13 mouse cellular contexts compared by ENCODE assay signal in genomic region chr2:150664152-150664920, GRCm38 (mm10). TPM values are rescaled to one million over a fixed set of nuclear protein-coding genes. Genes with fewer than 3 reads are reported as not detected.
A peak's percentile ranks its signal among the peaks of the same experiment; 100 is the strongest.
DNase-seq lines count a peak whose midpoint lies in the region; ATAC-seq and TF ChIP-seq lines count a peak whose summit lies in the region.
"Had no signal": no experiment of that assay in that cellular context is flagged by ENCODE, and none has a peak within 500 bp of the region (broad histone marks: within the 10 kb centered on the region; RNA-seq: fewer than 3 reads in every experiment).

No protein-coding gene starts in this region.

- DNase-seq in forebrain, embryonic 10.5 days (ENCODE audit: extremely low spot score, low spot score), result no peak
- DNase-seq in kidney, adult 2 months, result peak; percentile 71
- DNase-seq in kidney, postnatal 10 days, result no peak
- no peak for DNase-seq in forebrain, postnatal 0 days
- DNase-seq in cerebellum, postnatal 4 days (ENCODE audit: low spot score in 2 of 2), result no peak
- DNase-seq in left cerebral cortex, adult 11 months (ENCODE audit: low spot score), result no peak

- H3K9me3 ChIP-seq in forebrain, embryonic 13.5 days (replicated peaks), result no peaks in the 10 kb centered on the region
- no peaks in the 10 kb centered on the region for H3K9me3 ChIP-seq in forebrain, embryonic 10.5 days
- H3K9me3 ChIP-seq in forebrain, postnatal 0 days (ENCODE audit: low read length), result no peaks in the 10 kb centered on the region
- no peaks in the 10 kb centered on the region for H3K9me3 ChIP-seq in midbrain, embryonic 16.5 days (replicated peaks; ENCODE audit: control insufficient read depth, low read length, poor library complexity, severe bottlenecking)
- H3K9me3 ChIP-seq: embryonic facial prominence, embryonic 10.5 days; limb, embryonic 12.5 days had no signal

- no peak for TF ChIP-seq POLR2A in kidney, adult 2 months (IDR thresholded peaks at IDR 0.05; ENCODE audit: low read depth, low read length)

- WGBS in forebrain, embryonic 13.5 days, result 69% methylated on average over 5 of the region's 5 CpGs
- 76% methylated on average over 5 of the region's 5 CpGs for WGBS in forebrain, embryonic 10.5 days
- WGBS in kidney, adult 2 months, result 53% methylated on average over 5 of the region's 5 CpGs
- 77% methylated on average over 5 of the region's 5 CpGs for WGBS in forebrain, postnatal 0 days
- WGBS in midbrain, embryonic 16.5 days, result 64% methylated on average over 5 of the region's 5 CpGs

- H3K9ac ChIP-seq in forebrain, embryonic 13.5 days, result no peak overlapping the region
- H3K9ac ChIP-seq in forebrain, postnatal 0 days, result no peak overlapping the region
- H3K9ac ChIP-seq in midbrain, embryonic 16.5 days (ENCODE audit: low read depth, low read length), result no peak overlapping the region
- H3K9ac ChIP-seq: limb, embryonic 12.5 days had no signal

- peaks cover 72% of the 10 kb centered on the region for H3K4me1 ChIP-seq in forebrain, embryonic 13.5 days
- peaks cover 33% of the 10 kb centered on the region for H3K4me1 ChIP-seq in forebrain, embryonic 10.5 days
- peaks cover 53% of the 10 kb centered on the region for H3K4me1 ChIP-seq in kidney, adult 2 months (ENCODE audit: control insufficient read depth, insufficient read depth, low read length)
- peaks cover 30% of the 10 kb centered on the region; the same call in 1 of the 2 replicates for H3K4me1 ChIP-seq in forebrain, postnatal 0 days (ENCODE audit: insufficient read depth)
- H3K4me1 ChIP-seq in midbrain, embryonic 16.5 days (ENCODE audit: control insufficient read depth, insufficient read depth, low read length), result peaks cover 12% of the 10 kb centered on the region

- H3K27me3 ChIP-seq in forebrain, embryonic 13.5 days, result no peaks in the 10 kb centered on the region
- peaks cover 38% of the 10 kb centered on the region for H3K27me3 ChIP-seq in forebrain, embryonic 10.5 days (ENCODE audit: poor library complexity, severe bottlenecking)
- H3K27me3 ChIP-seq in kidney, adult 2 months (replicated peaks; ENCODE audit: control insufficient read depth, insufficient read depth, low read length), result no peaks in the 10 kb centered on the region
- H3K27me3 ChIP-seq in forebrain, postnatal 0 days (ENCODE audit: insufficient read depth, low read length), result no peaks in the 10 kb centered on the region
- peaks cover 4% of the 10 kb centered on the region; the same call in 1 of the 2 replicates for H3K27me3 ChIP-seq in midbrain, embryonic 16.5 days (ENCODE audit: control insufficient read depth, insufficient read depth, low read depth, low read length)

- TF ChIP-seq CTCF in kidney, adult 2 months (conservative IDR thresholded peaks at IDR 0.05; ENCODE audit: insufficient read depth, insufficient read length, low read depth, low read length), result no peak
- TF ChIP-seq CTCF in forebrain, postnatal 0 days (IDR thresholded peaks at IDR 0.05; ENCODE audit: low read depth), result no peak

- peak overlapping the region; percentile 86 for H3K4me2 ChIP-seq in forebrain, embryonic 13.5 days
- no peak overlapping the region for H3K4me2 ChIP-seq in forebrain, postnatal 0 days (ENCODE audit: low read depth)
- peak overlapping the region; percentile 1; the same call in 1 of the 2 replicates for H3K4me2 ChIP-seq in midbrain, embryonic 16.5 days (ENCODE audit: low read length)
- H3K4me2 ChIP-seq: limb, embryonic 12.5 days had no signal

- H3K36me3 ChIP-seq in forebrain, embryonic 13.5 days (ENCODE audit: poor library complexity, severe bottlenecking), result peaks cover 3% of the 10 kb centered on the region
- H3K36me3 ChIP-seq in forebrain, embryonic 10.5 days (replicated peaks), result no peaks in the 10 kb centered on the region; the same call in 1 of the 2 replicates
- no peaks in the 10 kb centered on the region for H3K36me3 ChIP-seq in kidney, adult 2 months (ENCODE audit: control insufficient read depth, insufficient read depth, low read length)
- no peaks in the 10 kb centered on the region for H3K36me3 ChIP-seq in forebrain, postnatal 0 days (ENCODE audit: insufficient read depth)
- no peaks in the 10 kb centered on the region for H3K36me3 ChIP-seq in midbrain, embryonic 16.5 days (ENCODE audit: control insufficient read depth, insufficient read depth, low read length)
- H3K36me3 ChIP-seq: embryonic facial prominence, embryonic 10.5 days; limb, embryonic 12.5 days had no signal

- no peak for ATAC-seq in forebrain, embryonic 13.5 days
- no peak for ATAC-seq in forebrain, postnatal 0 days
- ATAC-seq in midbrain, embryonic 16.5 days, result no peak

- no peak overlapping the region for H3K4me3 ChIP-seq in forebrain, embryonic 13.5 days
- no peak overlapping the region for H3K4me3 ChIP-seq in forebrain, embryonic 10.5 days
- no peak overlapping the region for H3K4me3 ChIP-seq in kidney, adult 2 months (ENCODE audit: insufficient read depth, low read depth, low read length)
- no peak overlapping the region for H3K4me3 ChIP-seq in forebrain, postnatal 0 days (ENCODE audit: low read depth, low read length)
- no peak overlapping the region for H3K4me3 ChIP-seq in midbrain, embryonic 16.5 days (ENCODE audit: low read depth, low read length)
- H3K4me3 ChIP-seq: embryonic facial prominence, embryonic 10.5 days; limb, embryonic 12.5 days had no signal

- H3K27ac ChIP-seq in forebrain, embryonic 13.5 days, result peak overlapping the region; percentile 36
- no peak overlapping the region for H3K27ac ChIP-seq in forebrain, embryonic 10.5 days
- peak overlapping the region; percentile 93 for H3K27ac ChIP-seq in kidney, adult 2 months (ENCODE audit: insufficient read depth, low read depth, low read length)
- H3K27ac ChIP-seq in forebrain, postnatal 0 days (ENCODE audit: low read depth, low read length), result peak overlapping the region; percentile 64; the same call in 1 of the 2 replicates
- peak overlapping the region; percentile 12; the same call in 1 of the 2 replicates for H3K27ac ChIP-seq in midbrain, embryonic 16.5 days (ENCODE audit: low read length)
- H3K27ac ChIP-seq: embryonic facial prominence, embryonic 10.5 days; kidney, postnatal 0 days; limb, embryonic 12.5 days had no signal

RNA-seq across cellular contexts. Expression of gene Acss1, which starts 4.0 kb away (rescaled TPM):
- 32.9 and 34.1 TPM in 2 replicates for polyA plus RNA-seq in forebrain, embryonic 13.5 days (2015; fragmentation: Nextera tagmentation; extraction: Ambion mirVana)
- polyA plus RNA-seq in forebrain, embryonic 10.5 days (2016; fragmentation: Nextera tagmentation; extraction: Ambion mirVana), result 14.1 and 17.6 TPM in 2 replicates
- polyA plus RNA-seq in kidney, adult 2 months (2012; rRNA removed), result 461 and 477 TPM in 2 replicates
- 16.9 and 17.8 TPM in 2 replicates for total RNA-seq in forebrain, postnatal 0 days (2014; rRNA removed)
- polyA plus RNA-seq in forebrain, postnatal 0 days (2015; fragmentation: Nextera tagmentation; extraction: Ambion mirVana), result 8.2 and 14.1 TPM in 2 replicates
- polyA plus RNA-seq in midbrain, embryonic 16.5 days (2015; fragmentation: Nextera tagmentation; extraction: Ambion mirVana), result 15.6 and 20.5 TPM in 2 replicates

RNA-seq across cellular contexts. Expression of gene Vsx1, which starts 24.8 kb away (rescaled TPM):
- 0.10 and 0.12 TPM in 2 replicates for polyA plus RNA-seq in forebrain, embryonic 13.5 days (2015; fragmentation: Nextera tagmentation; extraction: Ambion mirVana)
- 0.05 TPM in 1 of 2 replicates, not detected in the other for polyA plus RNA-seq in forebrain, embryonic 10.5 days (2016; fragmentation: Nextera tagmentation; extraction: Ambion mirVana)
- not detected in 2 replicates for polyA plus RNA-seq in kidney, adult 2 months (2012; rRNA removed)
- total RNA-seq in forebrain, postnatal 0 days (2014; rRNA removed), result not detected in 2 replicates
- 0.06 and 0.13 TPM in 2 replicates for polyA plus RNA-seq in forebrain, postnatal 0 days (2015; fragmentation: Nextera tagmentation; extraction: Ambion mirVana)
- 0.06 and 0.07 TPM in 2 replicates for polyA plus RNA-seq in midbrain, embryonic 16.5 days (2015; fragmentation: Nextera tagmentation; extraction: Ambion mirVana)
- total RNA-seq: gastrocnemius, adult 8-10 months; megakaryocyte, adult 5-6 weeks had no signal
- polyA plus RNA-seq: kidney, postnatal 0 days; limb, embryonic 12.5 days had no signal

RNA-seq across cellular contexts. Expression of gene Apmap, which starts 56.0 kb away (rescaled TPM):
- polyA plus RNA-seq in forebrain, embryonic 13.5 days (2015; fragmentation: Nextera tagmentation; extraction: Ambion mirVana), result 37.1 and 40.2 TPM in 2 replicates
- polyA plus RNA-seq in forebrain, embryonic 10.5 days (2016; fragmentation: Nextera tagmentation; extraction: Ambion mirVana), result 34.2 and 34.9 TPM in 2 replicates
- 172 and 181 TPM in 2 replicates for polyA plus RNA-seq in kidney, adult 2 months (2012; rRNA removed)
- total RNA-seq in forebrain, postnatal 0 days (2014; rRNA removed), result 40.9 and 43.0 TPM in 2 replicates
- 53.5 and 56.1 TPM in 2 replicates for polyA plus RNA-seq in forebrain, postnatal 0 days (2015; fragmentation: Nextera tagmentation; extraction: Ambion mirVana)
- 37.3 and 38.3 TPM in 2 replicates for polyA plus RNA-seq in midbrain, embryonic 16.5 days (2015; fragmentation: Nextera tagmentation; extraction: Ambion mirVana)

Comparison
In these comparisons a context has a peak if more than half of its experiments do, and no peak if none do; other contexts are left out.
1. RNA of gene Acss1, which starts 4.0 kb away (polyA plus RNA-seq): 461 to 477 TPM in kidney, adult 2 months; 32.9 to 34.1 TPM in forebrain, embryonic 13.5 days, 15.6 to 20.5 TPM in midbrain, embryonic 16.5 days, 14.1 to 17.6 TPM in forebrain, embryonic 10.5 days and 8.2 to 14.1 TPM in forebrain, postnatal 0 days; every median in the first group is over 10 times any median in the second.